Mouse (Mus musculus): Measurements from ENCODE around the gene Cmtr1. TPM values are rescaled to one million over a fixed set of nuclear protein-coding genes. Genes with fewer than 3 reads are reported as not detected.
A peak's percentile ranks its signal among the peaks of the same experiment; 100 is the strongest.

Cmtr1 gene
- polyA plus RNA-seq, 1 experiment, result 23.6 TPM

DNA sequence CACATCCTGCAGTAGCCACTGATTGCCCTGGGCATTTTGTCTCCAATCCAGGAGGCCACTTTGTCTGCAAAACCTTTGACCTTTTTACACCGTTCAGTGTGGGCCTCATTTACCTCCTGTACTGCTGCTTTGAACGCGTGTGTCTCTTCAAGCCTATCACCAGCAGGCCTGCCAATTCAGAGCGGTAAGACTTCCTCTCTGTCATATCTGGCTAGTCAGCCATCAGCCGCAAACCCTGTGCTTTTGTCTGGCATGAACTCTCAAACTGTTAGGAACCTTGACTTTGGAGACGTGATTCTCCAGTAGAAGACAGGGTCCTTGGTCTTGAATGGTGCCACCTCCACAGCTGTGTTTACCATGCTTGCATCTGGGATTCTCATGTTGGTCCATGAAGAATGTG is 29.9 kb downstream of the Cmtr1 start:
- H3K27ac ChIP-seq (ENCODE audit: insufficient read depth, low read depth, low read length), result no peak overlapping the region
- TF ChIP-seq CTCF (conservative IDR thresholded peaks at IDR 0.05; ENCODE audit: insufficient read depth, insufficient read length, low read depth, low read length), result no peak
- TF ChIP-seq POLR2A (IDR thresholded peaks at IDR 0.05; ENCODE audit: low read depth, low read length), result no peak
- 48% methylated on average over 6 of the region's 6 CpGs for WGBS
- H3K27me3 ChIP-seq (replicated peaks; ENCODE audit: control insufficient read depth, insufficient read depth, low read length), result no peaks in the 10 kb centered on the region
- no peak overlapping the region for H3K4me3 ChIP-seq (ENCODE audit: insufficient read depth, low read depth, low read length)
- H3K4me1 ChIP-seq (ENCODE audit: control insufficient read depth, insufficient read depth, low read length), result no peaks in the 10 kb centered on the region; the same call in 1 of the 2 replicates
- DNase-seq, result peak; percentile 40
- H3K36me3 ChIP-seq (ENCODE audit: control insufficient read depth, insufficient read depth, low read length), result peaks cover 3% of the 10 kb centered on the region

DNA sequence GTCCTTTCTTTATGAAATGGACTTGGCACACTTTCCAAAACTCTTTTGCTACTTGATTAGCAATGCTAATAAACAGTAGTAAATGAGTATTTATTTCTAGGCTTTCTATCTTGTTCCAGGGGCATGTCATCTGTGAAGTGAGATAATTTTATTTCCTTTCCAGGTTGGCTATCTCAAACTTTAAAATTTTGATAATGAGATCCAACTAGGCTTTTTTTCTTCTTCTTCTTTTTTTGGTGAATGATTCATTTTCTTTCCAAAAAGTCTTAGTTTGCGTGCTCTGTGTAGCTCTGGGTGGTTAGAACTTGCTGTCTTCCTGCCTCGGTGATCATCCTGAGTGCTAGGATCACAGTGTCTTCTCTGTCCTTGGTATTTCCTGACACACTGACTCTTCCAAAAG is 32.4 kb downstream of the Cmtr1 start:
- Histone ChIP-seq H3K27me3 (replicated peaks; ENCODE audit: control insufficient read depth, insufficient read depth, low read length) (no peaks in the 10 kb centered on the region), H3K27ac (ENCODE audit: insufficient read depth, low read depth, low read length) (no peak overlapping the region), H3K4me1 (ENCODE audit: control insufficient read depth, insufficient read depth, low read length) (no peaks in the 10 kb centered on the region), H3K36me3 (ENCODE audit: control insufficient read depth, insufficient read depth, low read length) (no peaks in the 10 kb centered on the region; the same call in 1 of the 2 replicates), H3K4me3 (ENCODE audit: insufficient read depth, low read depth, low read length) (no peak overlapping the region)
- DNase-seq, result no peak
- 83% methylated on average over 2 of the region's 2 CpGs for WGBS
- no peak for TF ChIP-seq CTCF (conservative IDR thresholded peaks at IDR 0.05; ENCODE audit: insufficient read depth, insufficient read length, low read depth, low read length)
- no peak for TF ChIP-seq POLR2A (IDR thresholded peaks at IDR 0.05; ENCODE audit: low read depth, low read length)

DNA sequence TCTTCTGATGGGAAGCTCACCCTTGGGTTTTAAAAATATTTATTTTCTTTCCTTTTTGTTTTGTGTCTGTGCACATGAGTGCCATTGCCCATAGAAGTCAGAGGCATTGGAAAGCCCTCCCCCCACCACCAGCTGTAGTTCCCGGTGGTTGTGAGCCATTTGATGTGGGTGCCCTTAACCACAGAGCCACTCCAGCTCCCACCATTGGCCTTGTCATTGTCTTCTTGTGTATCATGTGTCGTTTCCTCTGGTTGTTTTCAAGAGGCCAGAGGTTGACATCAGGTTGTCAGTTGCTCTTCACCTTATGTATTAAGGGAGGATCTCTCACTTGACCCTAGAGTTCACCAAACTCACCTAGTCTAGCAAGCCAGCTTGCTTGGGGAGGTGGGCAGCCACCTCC is 33.2 kb downstream of the Cmtr1 start:
- Histone ChIP-seq H3K27ac (ENCODE audit: insufficient read depth, low read depth, low read length) (no peak overlapping the region), H3K27me3 (replicated peaks; ENCODE audit: control insufficient read depth, insufficient read depth, low read length) (no peaks in the 10 kb centered on the region), H3K4me3 (ENCODE audit: insufficient read depth, low read depth, low read length) (no peak overlapping the region), H3K4me1 (ENCODE audit: control insufficient read depth, insufficient read depth, low read length) (no peaks in the 10 kb centered on the region), H3K36me3 (ENCODE audit: control insufficient read depth, insufficient read depth, low read length) (no peaks in the 10 kb centered on the region; the same call in 1 of the 2 replicates)
- DNase-seq, result no peak
- no peak for TF ChIP-seq CTCF (conservative IDR thresholded peaks at IDR 0.05; ENCODE audit: insufficient read depth, insufficient read length, low read depth, low read length)
- no peak for TF ChIP-seq POLR2A (IDR thresholded peaks at IDR 0.05; ENCODE audit: low read depth, low read length)
- 65% methylated on average over 2 of the region's 2 CpGs for WGBS

DNA sequence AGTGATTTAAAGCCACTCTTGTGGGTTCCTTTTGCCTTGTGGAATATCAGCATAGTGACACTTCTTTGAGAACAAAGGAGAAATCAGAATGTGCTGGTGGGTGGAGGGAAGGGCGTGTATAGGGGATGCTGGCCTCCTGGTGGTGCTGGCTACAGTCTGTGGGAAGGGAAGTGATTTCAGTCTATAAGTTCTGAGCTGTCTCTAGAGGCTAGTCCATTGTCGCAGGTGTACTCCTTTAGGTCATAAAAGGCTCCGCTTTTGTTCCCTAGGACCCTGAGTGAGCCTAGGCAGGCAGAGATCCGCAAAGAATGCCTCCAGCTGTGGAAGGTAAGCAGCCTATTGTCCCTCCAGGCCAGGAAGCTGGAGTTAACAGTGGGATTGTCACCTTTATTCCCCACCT is 34.1 kb downstream of the Cmtr1 start:
- Histone ChIP-seq H3K27me3 (replicated peaks; ENCODE audit: control insufficient read depth, insufficient read depth, low read length) (no peaks in the 10 kb centered on the region), H3K4me1 (ENCODE audit: control insufficient read depth, insufficient read depth, low read length) (no peaks in the 10 kb centered on the region), H3K36me3 (ENCODE audit: control insufficient read depth, insufficient read depth, low read length) (no peaks in the 10 kb centered on the region; the same call in none of the 2 replicates), H3K27ac (ENCODE audit: insufficient read depth, low read depth, low read length) (no peak overlapping the region), H3K4me3 (ENCODE audit: insufficient read depth, low read depth, low read length) (no peak overlapping the region)
- 90% methylated on average over 4 of the region's 4 CpGs for WGBS
- TF ChIP-seq POLR2A (IDR thresholded peaks at IDR 0.05; ENCODE audit: low read depth, low read length) (no peak), CTCF (conservative IDR thresholded peaks at IDR 0.05; ENCODE audit: insufficient read depth, insufficient read length, low read depth, low read length) (no peak)
- DNase-seq, result no peak

DNA sequence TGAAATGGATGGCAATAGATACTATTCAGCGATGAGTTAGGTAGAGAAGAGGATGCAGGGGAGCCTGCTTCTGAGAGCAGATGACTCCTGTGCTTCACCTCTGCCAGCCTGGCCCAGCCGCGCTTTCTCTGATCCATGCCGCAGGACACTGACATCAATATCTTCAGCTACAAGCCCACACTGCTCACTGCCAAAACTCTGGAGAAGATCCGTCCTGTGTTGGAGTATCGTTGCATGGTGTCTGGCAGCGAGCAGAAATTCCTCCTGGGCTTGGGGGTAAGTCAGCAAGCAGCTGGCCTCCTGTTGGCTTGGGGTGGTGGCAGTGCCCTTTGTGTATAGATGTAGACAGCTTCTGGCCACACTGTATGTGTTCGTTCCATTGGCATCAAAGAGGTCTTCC is 36.5 kb downstream of the Cmtr1 start:
- no peaks in the 10 kb centered on the region; the same call in none of the 2 replicates for H3K36me3 ChIP-seq (ENCODE audit: control insufficient read depth, insufficient read depth, low read length)
- WGBS, result 94% methylated on average over 8 of the region's 8 CpGs

DNA sequence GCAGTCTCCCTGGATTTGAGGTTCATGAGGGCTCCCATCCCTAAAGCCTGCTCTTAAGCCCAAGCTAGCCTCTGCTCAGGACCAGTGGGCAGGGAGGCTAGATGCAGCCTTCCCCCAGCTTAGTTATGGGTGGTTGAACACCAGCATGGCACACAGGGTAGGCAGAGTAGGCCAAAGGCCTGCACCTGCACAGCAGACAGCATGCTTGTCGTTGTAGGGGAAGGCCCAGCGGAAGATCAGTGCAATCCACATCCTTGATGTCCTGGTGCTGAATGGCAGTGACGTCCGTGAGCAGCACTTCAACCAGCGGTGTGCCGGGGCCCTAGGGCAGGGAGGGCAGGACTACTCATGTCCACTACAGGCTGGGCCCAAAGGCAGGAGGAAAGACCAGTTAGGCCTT is 38.0 kb downstream of the Cmtr1 start:
- TF ChIP-seq POLR2A (IDR thresholded peaks at IDR 0.05; ENCODE audit: low read depth, low read length) (no peak), CTCF (conservative IDR thresholded peaks at IDR 0.05; ENCODE audit: insufficient read depth, insufficient read length, low read depth, low read length) (no peak)
- H3K4me1 ChIP-seq (ENCODE audit: control insufficient read depth, insufficient read depth, low read length), result no peaks in the 10 kb centered on the region
- H3K4me3 ChIP-seq (ENCODE audit: insufficient read depth, low read depth, low read length), result no peak overlapping the region
- no peak for DNase-seq
- no peak overlapping the region for H3K27ac ChIP-seq (ENCODE audit: insufficient read depth, low read depth, low read length)
- 84% methylated on average over 6 of the region's 6 CpGs for WGBS
- H3K36me3 ChIP-seq (ENCODE audit: control insufficient read depth, insufficient read depth, low read length), result no peaks in the 10 kb centered on the region; the same call in none of the 2 replicates
- H3K27me3 ChIP-seq (replicated peaks; ENCODE audit: control insufficient read depth, insufficient read depth, low read length), result no peaks in the 10 kb centered on the region

More for the DNA sequence above, 36.5 kb downstream of the Cmtr1 start:
- no peak for DNase-seq
- Histone ChIP-seq H3K27me3 (replicated peaks; ENCODE audit: control insufficient read depth, insufficient read depth, low read length) (no peaks in the 10 kb centered on the region), H3K4me3 (ENCODE audit: insufficient read depth, low read depth, low read length) (no peak overlapping the region), H3K4me1 (ENCODE audit: control insufficient read depth, insufficient read depth, low read length) (no peaks in the 10 kb centered on the region), H3K27ac (ENCODE audit: insufficient read depth, low read depth, low read length) (no peak overlapping the region)
- TF ChIP-seq CTCF (conservative IDR thresholded peaks at IDR 0.05; ENCODE audit: insufficient read depth, insufficient read length, low read depth, low read length) (no peak), POLR2A (IDR thresholded peaks at IDR 0.05; ENCODE audit: low read depth, low read length) (no peak)

DNA sequence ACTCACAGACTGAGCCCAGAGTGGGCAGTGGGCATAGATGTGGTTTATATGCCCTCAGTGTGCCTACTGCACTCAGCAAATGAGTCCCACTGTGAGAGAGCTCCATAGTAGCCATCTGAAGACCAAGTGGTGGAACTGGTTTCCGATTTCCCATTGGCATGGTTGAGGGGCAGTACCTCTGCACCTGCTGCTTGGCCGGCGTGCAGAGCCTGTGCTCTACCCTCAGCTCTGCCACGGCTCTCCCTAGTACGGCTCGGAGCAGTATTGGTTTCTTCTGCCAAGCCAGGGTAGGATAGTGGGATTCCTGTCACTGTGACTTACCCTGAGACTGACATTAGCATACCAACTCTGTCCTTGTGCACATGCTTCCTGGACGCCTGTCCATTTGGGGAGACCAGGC is 40.2 kb downstream of the Cmtr1 start:
- Histone ChIP-seq H3K27ac (ENCODE audit: insufficient read depth, low read depth, low read length) (no peak overlapping the region), H3K4me1 (ENCODE audit: control insufficient read depth, insufficient read depth, low read length) (no peaks in the 10 kb centered on the region), H3K27me3 (replicated peaks; ENCODE audit: control insufficient read depth, insufficient read depth, low read length) (no peaks in the 10 kb centered on the region), H3K4me3 (ENCODE audit: insufficient read depth, low read depth, low read length) (no peak overlapping the region), H3K36me3 (ENCODE audit: control insufficient read depth, insufficient read depth, low read length) (no peaks in the 10 kb centered on the region; the same call in 1 of the 2 replicates)
- TF ChIP-seq CTCF (conservative IDR thresholded peaks at IDR 0.05; ENCODE audit: insufficient read depth, insufficient read length, low read depth, low read length), result no peak
- TF ChIP-seq POLR2A (IDR thresholded peaks at IDR 0.05; ENCODE audit: low read depth, low read length), result no peak
- WGBS, result 93% methylated on average over 7 of the region's 7 CpGs
- no peak for DNase-seq

All from kidney, adult 2 months (tissue).